Comparison of ENCODE assay signal across 17 mouse cellular contexts in genomic region chr2:6056518-6056917, GRCm38 (mm10).
"Had no signal": no experiment of that assay in that cellular context is flagged by ENCODE, and none has a peak within 500 bp of the region (broad histone marks: within the 10 kb centered on the region; RNA-seq: fewer than 3 reads in every experiment).

No protein-coding gene starts in this region.

- H3K4me2 ChIP-seq: lung, embryonic 15.5 days; midbrain, embryonic 12.5 days; midbrain, embryonic 15.5 days; neural tube, embryonic 12.5 days; stomach, embryonic 15.5 days had no signal

- ATAC-seq: liver, postnatal 0 days; lung, postnatal 0 days; midbrain, embryonic 15.5 days had no signal

- H3K4me3 ChIP-seq: lung, embryonic 15.5 days; megakaryocyte, embryonic 14.5 days; midbrain, embryonic 12.5 days; midbrain, embryonic 15.5 days; neural tube, embryonic 12.5 days; stomach, embryonic 15.5 days had no signal

- H3K9me3 ChIP-seq: lung, embryonic 15.5 days; megakaryocyte, embryonic 14.5 days; midbrain, embryonic 12.5 days; midbrain, embryonic 15.5 days; neural tube, embryonic 12.5 days; stomach, embryonic 15.5 days had no signal

- H3K4me1 ChIP-seq: lung, embryonic 15.5 days; midbrain, embryonic 12.5 days; midbrain, embryonic 15.5 days; neural tube, embryonic 12.5 days; stomach, embryonic 15.5 days had no signal

- H3K27ac ChIP-seq: lung, embryonic 15.5 days; macrophage; midbrain, embryonic 12.5 days; midbrain, embryonic 15.5 days; neural tube, embryonic 12.5 days; stomach, embryonic 15.5 days; stomach, postnatal 0 days had no signal

- H3K27me3 ChIP-seq: lung, embryonic 15.5 days; midbrain, embryonic 12.5 days; midbrain, embryonic 15.5 days; neural tube, embryonic 12.5 days; stomach, embryonic 15.5 days had no signal

- H3K9ac ChIP-seq: liver, postnatal 0 days; lung, embryonic 15.5 days; midbrain, embryonic 12.5 days; midbrain, embryonic 15.5 days; neural tube, embryonic 12.5 days; stomach, embryonic 15.5 days had no signal

- DNase-seq: liver, postnatal 0 days; lung, adult 2 months; lung, postnatal 14 days; lung, postnatal 36 days; right cerebral cortex, postnatal 14 days; thymus, adult 2 months; thymus, postnatal 25 days; thymus, postnatal 4 days had no signal
